Mouse (Mus musculus) MEL (cell line): Measurements from ENCODE around the gene Mrtfa. TPM values are rescaled to one million over a fixed set of nuclear protein-coding genes. Genes with fewer than 3 reads are reported as not detected.

ENCODE experiments used
- DNase-seq: peaks from one replicate; pipeline ENCODE4 v3.0.0; 2011; ENCODE audit warnings: low read depth, low spot score
- H3K27ac ChIP-seq: 2 replicates; pipeline ENCODE4 v1.5.1; 2012; ENCODE audit warnings: low read depth, mild to moderate bottlenecking, control low read depth, low read length, moderate library complexity; ENCODE audit not compliant: control insufficient read depth
- H3K27me3 ChIP-seq, 2 experiments: fragments of 150-350 bp in 1 of 2; sonication (generic) in 1 of 2; 2 replicates each; pipeline ENCODE4 v1.6.1; 2012; ENCODE audit warnings: low read length in 2 of 2, mild to moderate bottlenecking in 2 of 2, improper control_type of control experiment in 1 of 2, moderate library complexity in 1 of 2; ENCODE audit not compliant: insufficient read depth in 2 of 2, control insufficient read depth in 1 of 2
- H3K36me3 ChIP-seq, 2 experiments: 2 replicates each; pipeline ENCODE4 v1.6.1; 2012 to 2014; ENCODE audit warnings: low read length in 2 of 2, improper control_type of control experiment in 1 of 2, inconsistent platforms in 1 of 2, mild to moderate bottlenecking in 1 of 2; ENCODE audit not compliant: insufficient read depth in 2 of 2, control insufficient read depth in 1 of 2
- H3K4me1 ChIP-seq, 2 experiments: fragments of 150-350 bp in 1 of 2; sonication (generic) in 1 of 2; 2 replicates each; pipeline ENCODE4 v1.6.1; 2012; ENCODE audit warnings: low read length in 2 of 2, improper control_type of control experiment in 1 of 2, mild to moderate bottlenecking in 1 of 2; ENCODE audit not compliant: insufficient read depth in 2 of 2, control insufficient read depth in 1 of 2
- H3K4me3 ChIP-seq, 2 experiments: fragments of 150-350 bp in 1 of 2; sonication (generic) in 1 of 2; 2 replicates each; pipeline ENCODE4 v1.5.1; 2012; ENCODE audit warnings: low read depth in 2 of 2, low read length in 2 of 2, mild to moderate bottlenecking in 2 of 2, moderate library complexity in 2 of 2, control low read depth in 1 of 2, improper control_type of control experiment in 1 of 2; ENCODE audit not compliant: control insufficient read depth in 1 of 2, insufficient read depth in 1 of 2
- H3K79me2 ChIP-seq: 2 replicates; pipeline ENCODE4 v1.6.1; 2012; ENCODE audit warnings: mild to moderate bottlenecking, low read length, moderate library complexity; ENCODE audit not compliant: control insufficient read depth, poor library complexity, insufficient read depth
- H3K9ac ChIP-seq: 2 replicates; pipeline ENCODE4 v1.6.1; 2012; ENCODE audit warnings: low read depth, mild to moderate bottlenecking, control low read depth, low read length, moderate library complexity; ENCODE audit not compliant: control insufficient read depth, poor library complexity, severe bottlenecking
- H3K9me3 ChIP-seq: fragments of 150-350 bp; sonication (generic); replicated peaks from 2 replicates; pipeline ENCODE4 v1.6.1; 2012; ENCODE audit warnings: mild to moderate bottlenecking, low read length, improper control_type of control experiment, moderate library complexity; ENCODE audit not compliant: insufficient read depth
- E2F4 ChIP-seq: IDR thresholded peaks from 2 replicates; pipeline ENCODE4 v1.6.1; 2011; ENCODE audit warnings: low read depth, low read length, improper control_type of control experiment, borderline replicate concordance
- ELF1 ChIP-seq: IDR thresholded peaks from 2 replicates; pipeline ENCODE4 v1.6.1; 2014; ENCODE audit warnings: low read depth, mild to moderate bottlenecking, inconsistent platforms, low read length, improper control_type of control experiment, moderate library complexity
- EP300 ChIP-seq, 2 experiments: IDR thresholded peaks; 2 replicates each; pipeline ENCODE4 v1.6.1; 2011; ENCODE audit warnings: improper control_type of control experiment in 2 of 2, low read length in 2 of 2, low read depth in 1 of 2, mild to moderate bottlenecking in 1 of 2
- GATA1 ChIP-seq: IDR thresholded peaks from 2 replicates; pipeline ENCODE4 v1.6.1; 2011; ENCODE audit warnings: low read depth, low read length, improper control_type of control experiment
- HCFC1 ChIP-seq: IDR thresholded peaks from 2 replicates; pipeline ENCODE4 v1.6.1; 2012; ENCODE audit warnings: low read depth, mild to moderate bottlenecking, inconsistent platforms, low read length, improper control_type of control experiment, moderate library complexity
- MAX ChIP-seq: IDR thresholded peaks from 2 replicates; pipeline ENCODE4 v1.6.1; 2011; ENCODE audit warnings: low read length, improper control_type of control experiment
- MAZ ChIP-seq: IDR thresholded peaks from 2 replicates; pipeline ENCODE4 v1.6.1; 2012; ENCODE audit warnings: low read depth, mild to moderate bottlenecking, inconsistent platforms, low read length, improper control_type of control experiment
- MEF2A ChIP-seq: IDR thresholded peaks from 2 replicates; pipeline ENCODE4 v1.6.1; 2014; ENCODE audit warnings: low read depth, mild to moderate bottlenecking, inconsistent platforms, low read length, improper control_type of control experiment; ENCODE audit not compliant: poor library complexity, insufficient replicate concordance, severe bottlenecking; ENCODE audit errors: extremely low read depth
- MXI1 ChIP-seq: IDR thresholded peaks from 2 replicates; pipeline ENCODE4 v1.6.1; 2011; ENCODE audit warnings: mild to moderate bottlenecking, low read depth, low read length, improper control_type of control experiment
- MYC ChIP-seq: IDR thresholded peaks from 2 replicates; pipeline ENCODE4 v1.6.1; 2011; ENCODE audit warnings: low read depth, mild to moderate bottlenecking, low read length, improper control_type of control experiment, moderate library complexity
- NELFE ChIP-seq: IDR thresholded peaks from 2 replicates; pipeline ENCODE4 v1.6.1; 2011; ENCODE audit warnings: low read depth, low read length, improper control_type of control experiment
- NRF1 ChIP-seq: IDR thresholded peaks from 2 replicates; pipeline ENCODE4 v1.6.1; 2014; ENCODE audit warnings: low read depth, mild to moderate bottlenecking, inconsistent platforms, low read length, improper control_type of control experiment, moderate library complexity; ENCODE audit not compliant: poor library complexity, insufficient read depth, severe bottlenecking
- POLR2AphosphoS2 ChIP-seq: IDR thresholded peaks from 2 replicates; pipeline ENCODE4 v1.6.1; 2011; ENCODE audit warnings: low read length, improper control_type of control experiment
- POLR2AphosphoS5 ChIP-seq: IDR thresholded peaks from 2 replicates; pipeline ENCODE4 v1.6.1; 2012; ENCODE audit warnings: low read depth, borderline replicate concordance, mild to moderate bottlenecking, inconsistent platforms, low read length, moderate library complexity, mixed read lengths
- RAD21 ChIP-seq: IDR thresholded peaks from 2 replicates; pipeline ENCODE4 v1.6.1; 2011; ENCODE audit warnings: mild to moderate bottlenecking, low read depth, low read length, improper control_type of control experiment
- RCOR1 ChIP-seq: IDR thresholded peaks from 2 replicates; pipeline ENCODE4 v1.6.1; 2012; ENCODE audit warnings: low read depth, mild to moderate bottlenecking, inconsistent platforms, low read length, improper control_type of control experiment
- SIN3A ChIP-seq: IDR thresholded peaks from 2 replicates; pipeline ENCODE4 v1.6.1; 2012; ENCODE audit warnings: low read length, improper control_type of control experiment, inconsistent platforms
- SMC3 ChIP-seq: IDR thresholded peaks from 2 replicates; pipeline ENCODE4 v1.6.1; 2011; ENCODE audit warnings: low read depth, low read length, improper control_type of control experiment
- TAL1 ChIP-seq: IDR thresholded peaks from 2 replicates; pipeline ENCODE4 v1.6.1; 2012; ENCODE audit warnings: mild to moderate bottlenecking, inconsistent platforms, low read length, moderate library complexity, mixed read lengths
- TBP ChIP-seq: IDR thresholded peaks from 2 replicates; pipeline ENCODE4 v1.8.0; 2011; ENCODE audit warnings: low read depth, low read length, improper control_type of control experiment
- UBTF ChIP-seq: IDR thresholded peaks from 2 replicates; pipeline ENCODE4 v1.6.1; 2012; ENCODE audit warnings: low read depth, mild to moderate bottlenecking, inconsistent platforms, low read length, improper control_type of control experiment, moderate library complexity, borderline replicate concordance; ENCODE audit not compliant: insufficient read depth
- USF2 ChIP-seq, 2 experiments: IDR thresholded peaks; 2 replicates each; pipeline ENCODE4 v1.6.1; 2011 to 2012; ENCODE audit warnings: improper control_type of control experiment in 2 of 2, low read length in 2 of 2, borderline replicate concordance in 1 of 2, inconsistent platforms in 1 of 2, low read depth in 1 of 2, mild to moderate bottlenecking in 1 of 2; ENCODE audit not compliant: insufficient read depth in 1 of 2
- ZC3H11A ChIP-seq: IDR thresholded peaks from 2 replicates; pipeline ENCODE4 v1.6.1; 2012; ENCODE audit warnings: low read depth, mild to moderate bottlenecking, inconsistent platforms, low read length, improper control_type of control experiment
- ZKSCAN1 ChIP-seq: IDR thresholded peaks from 2 replicates; pipeline ENCODE4 v1.6.1; 2012; ENCODE audit warnings: low read depth, mild to moderate bottlenecking, inconsistent platforms, low read length, improper control_type of control experiment, moderate library complexity
- ZMIZ1 ChIP-seq: IDR thresholded peaks from 2 replicates; pipeline ENCODE4 v1.6.1; 2012; ENCODE audit warnings: low read depth, mild to moderate bottlenecking, inconsistent platforms, low read length, improper control_type of control experiment, moderate library complexity
- polyA plus RNA-seq, 2 experiments: library from polyadenylated mRNA; stranded (reverse) in 1 of 2; unstranded in 1 of 2; fragments of >175 nt in 1 of 2; fragments of >200 nt in 1 of 2; gene quantifications; 2 replicates each; pipeline versions ENCODE4 v1.2.1 to v1.2.4; 2012; ENCODE audit warnings: low replicate concordance in 2 of 2, low read depth in 1 of 2; ENCODE audit not compliant: insufficient read length in 2 of 2, insufficient read depth in 1 of 2, missing spikeins in 1 of 2
- total RNA-seq: library from RNA; depleted of rRNA; stranded (reverse); fragments of 300-350 nt; gene quantifications from 2 replicates; pipeline ENCODE4 v1.2.3, GENCODE M21; 2012

Mrtfa gene
- total and polyA plus RNA-seq, 3 experiments: 2.6 to 11.9 TPM; not detected in 1

DNA sequence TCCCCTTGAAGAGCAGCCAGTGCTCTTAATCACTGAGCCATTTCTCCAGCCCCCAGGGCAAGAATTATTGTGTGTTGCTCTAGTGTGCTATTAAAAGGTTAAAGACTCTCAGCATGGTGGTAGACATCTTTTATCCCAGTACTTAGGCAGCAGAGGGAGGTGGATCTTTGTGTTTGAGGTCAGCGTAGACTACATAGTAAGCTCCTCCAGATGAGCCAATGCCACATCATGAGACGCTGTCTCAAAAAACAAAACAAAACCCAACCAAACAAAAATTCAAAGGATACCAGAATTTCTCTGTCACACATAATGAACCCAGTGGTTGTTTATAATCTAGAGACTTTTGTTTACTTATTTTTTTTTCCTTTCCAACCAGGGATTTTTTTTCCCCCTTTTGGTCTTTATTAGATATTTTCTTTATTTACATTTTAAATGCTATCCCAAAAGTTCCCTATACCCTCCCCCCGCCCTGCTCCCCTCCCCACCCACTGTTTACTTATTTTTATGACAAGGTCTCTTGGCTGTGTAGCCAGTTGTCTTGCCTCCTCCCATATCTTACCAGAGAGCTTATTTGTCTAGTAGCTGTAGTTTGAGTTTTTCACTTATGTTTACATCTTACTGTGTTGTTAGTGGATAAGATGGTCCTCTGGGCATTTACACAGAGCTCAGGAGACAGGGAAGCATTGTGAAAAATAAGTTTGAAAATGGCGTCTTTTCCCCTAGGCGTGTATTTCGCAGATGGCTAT, 194.3 kb downstream of the Mrtfa start:
- no peak overlapping the region for H3K9ac ChIP-seq
- TF ChIP-seq HCFC1: no peak
- TF ChIP-seq MYC: no peak
- no peak for TF ChIP-seq TBP
- TF ChIP-seq GATA1: no peak
- TF ChIP-seq POLR2AphosphoS5: no peak
- no peak for TF ChIP-seq ZC3H11A
- TF ChIP-seq ZKSCAN1: no peak
- TF ChIP-seq NRF1: no peak
- TF ChIP-seq TAL1: no peak
- TF ChIP-seq ELF1: no peak
- no peak for TF ChIP-seq MXI1
- no peak for TF ChIP-seq UBTF
- no peak for TF ChIP-seq MAZ
- no peak for TF ChIP-seq ZMIZ1
- no peak for TF ChIP-seq EP300 (IDR thresholded peaks at IDR 0.05; ENCODE audit: low read depth in 1 of 2, low read length in 2 of 2)
- no peak for TF ChIP-seq MEF2A
- TF ChIP-seq RAD21: no peak
- no peaks in the 10 kb centered on the region for H3K79me2 ChIP-seq
- H3K27me3 ChIP-seq: no peaks in the 10 kb centered on the region
- no peak overlapping the region for H3K27ac ChIP-seq
- no peak overlapping the region for H3K4me3 ChIP-seq
- no peaks in the 10 kb centered on the region for H3K9me3 ChIP-seq
- no peak for DNase-seq
- H3K36me3 ChIP-seq: peaks cover 0 to 29% of the 10 kb centered on the region in 2 experiments; a peak in 2 of 4 replicates
- H3K4me1 ChIP-seq: peaks cover 17 to 22% of the 10 kb centered on the region in 2 experiments

DNA sequence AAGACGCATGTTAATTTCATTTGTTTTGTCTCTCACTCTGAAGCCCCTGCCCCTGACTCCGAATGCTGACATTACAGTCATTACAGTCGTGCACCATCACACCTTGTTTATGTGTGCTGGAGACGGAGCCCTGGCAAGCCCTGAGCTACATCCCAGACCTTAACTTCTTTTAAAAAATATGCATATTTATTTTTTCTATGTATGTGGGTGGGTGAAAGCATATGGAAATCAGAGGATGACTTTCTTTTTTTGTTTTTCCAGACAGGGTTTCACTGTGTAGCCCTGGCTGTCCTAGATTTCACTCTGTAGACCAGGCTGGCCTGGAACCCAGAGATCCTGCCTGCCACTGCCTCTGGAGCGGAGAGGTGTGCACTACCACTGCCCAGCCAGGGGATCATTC, 195.6 kb downstream of the Mrtfa start:
- Histone ChIP-seq H3K9ac (no peak overlapping the region), H3K9me3 (no peaks in the 10 kb centered on the region), H3K4me3 (no peak overlapping the region), H3K27ac (no peak overlapping the region), H3K36me3 (peaks cover 0 to 21% of the 10 kb centered on the region in 2 experiments; a peak in 2 of 4 replicates), H3K27me3 (no peaks in the 10 kb centered on the region), H3K79me2 (no peaks in the 10 kb centered on the region; the same call in 1 of the 2 replicates), H3K4me1 (peaks cover 17% of the 10 kb centered on the region in 2 experiments)
- no peak for DNase-seq
- TF ChIP-seq NELFE: no peak
- TF ChIP-seq USF2 (IDR thresholded peaks at IDR 0.05; ENCODE audit: borderline replicate concordance in 1 of 2, insufficient read depth in 1 of 2, low read depth in 1 of 2, low read length in 2 of 2): no peak
- TF ChIP-seq MAX: no peak
- TF ChIP-seq E2F4: no peak
- no peak for TF ChIP-seq GATA1
- no peak for TF ChIP-seq ZKSCAN1
- TF ChIP-seq EP300 (IDR thresholded peaks at IDR 0.05; ENCODE audit: low read depth in 1 of 2, low read length in 2 of 2): no peak
- no peak for TF ChIP-seq POLR2AphosphoS2
- TF ChIP-seq ZC3H11A: no peak
- no peak for TF ChIP-seq ZMIZ1
- no peak for TF ChIP-seq RCOR1
- no peak for TF ChIP-seq SIN3A
- no peak for TF ChIP-seq MAZ
- no peak for TF ChIP-seq SMC3
